Mouse (Mus musculus) thymus, adult 2 months (tissue): ENCODE data around the gene Myo7a.

Experiments
- CTCF ChIP-seq: fragments of 200-500 bp; IDR thresholded peaks from 2 replicates; pipeline ENCODE4 v1.5.1; 2012; ENCODE audit warnings: mild to moderate bottlenecking, control low read depth, low read length, moderate library complexity, borderline replicate concordance; ENCODE audit not compliant: control insufficient read depth, poor library complexity, insufficient read depth; ENCODE audit errors: extremely low read depth
- POLR2A ChIP-seq: fragments of 200-500 bp; IDR thresholded peaks from 2 replicates; pipeline ENCODE4 v1.6.1; 2012; ENCODE audit warnings: mild to moderate bottlenecking, low read length, control low read depth, moderate library complexity; ENCODE audit not compliant: control insufficient read depth, poor library complexity, insufficient read depth; ENCODE audit errors: extremely low read depth

DNA sequence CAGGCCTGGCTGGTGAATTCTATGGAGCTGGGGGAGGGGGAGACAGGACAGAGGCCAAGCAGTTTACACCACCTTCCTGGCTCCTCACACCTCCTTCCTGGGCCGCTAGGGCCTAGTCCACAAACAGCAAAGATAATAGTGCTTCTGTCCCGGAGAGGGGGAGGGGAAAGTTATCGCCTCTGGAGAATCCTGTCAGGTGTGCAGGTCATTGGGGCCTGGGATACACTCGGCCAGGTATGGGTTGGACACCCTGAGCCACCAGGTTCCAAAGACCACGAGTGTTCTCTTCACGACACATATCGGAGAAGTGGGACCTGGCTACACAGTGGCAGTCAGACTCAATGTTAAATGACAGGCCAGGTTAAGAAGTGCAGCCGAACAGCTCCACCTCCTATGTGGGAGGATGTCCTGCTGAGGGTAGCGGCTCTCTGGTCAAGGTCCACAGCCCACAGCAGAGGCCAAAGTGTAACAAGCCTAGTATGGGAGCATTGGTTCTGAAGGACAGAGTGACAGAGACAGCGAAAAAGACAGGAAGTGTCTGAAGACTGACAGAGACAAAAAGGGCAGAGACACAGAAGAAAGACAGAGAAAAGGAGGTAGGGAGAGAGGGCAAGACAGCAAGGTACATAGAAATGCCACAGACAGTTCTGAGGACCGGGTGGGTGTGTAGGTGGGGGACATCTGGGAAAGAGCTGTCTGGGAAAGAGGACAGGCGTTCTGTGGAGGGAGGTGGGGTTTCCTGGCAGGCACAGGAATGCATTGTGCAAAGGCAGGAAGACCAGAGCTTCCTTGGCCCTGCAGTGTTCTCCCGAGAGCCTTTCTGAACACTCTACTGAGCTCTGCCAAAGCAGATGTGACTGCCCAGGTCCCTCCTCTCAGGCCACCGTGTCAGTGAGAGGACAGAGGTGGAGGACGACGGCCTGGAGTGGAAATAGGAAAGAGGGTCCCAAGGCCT lies 14.6 kb downstream of the Myo7a start:
- TF ChIP-seq POLR2A (no peak), CTCF (no peak)
